Mouse (Mus musculus): ENCODE measurements around the gene Stk39. TPM values are rescaled to one million over a fixed set of nuclear protein-coding genes. Genes with fewer than 3 reads are reported as not detected.

The Stk39 gene
- total RNA-seq, 4 experiments from 2014 or later, result 63.7 to 93.6 (median 79.1) TPM

DNA sequence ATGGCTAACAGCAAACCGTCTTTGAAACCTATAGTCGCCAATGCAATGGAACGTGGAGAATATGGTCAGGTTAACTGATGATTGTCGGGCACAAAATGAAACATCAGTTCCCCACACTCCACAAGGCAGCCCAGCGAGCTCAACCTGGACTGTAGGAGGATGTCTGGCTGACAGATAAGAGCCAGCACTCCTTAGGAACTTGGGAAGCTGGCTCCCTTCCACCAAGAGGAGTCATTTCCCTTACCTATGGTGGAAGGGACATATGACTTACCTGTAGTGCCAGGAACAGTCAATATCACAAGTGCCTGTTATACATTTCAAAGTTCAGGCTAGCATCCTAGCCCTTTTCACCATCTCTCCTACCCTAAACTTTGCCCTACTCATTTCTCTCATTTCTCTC is 14.0 kb downstream of the Stk39 start:
- no peak for DNase-seq (ENCODE audit: low spot score)

- DNase-seq (ENCODE audit: low spot score), result no peak
These were observed 14.5 kb downstream of the Stk39 start for GRCm38 (mm10) chr2:68457455-68458032.

DNA sequence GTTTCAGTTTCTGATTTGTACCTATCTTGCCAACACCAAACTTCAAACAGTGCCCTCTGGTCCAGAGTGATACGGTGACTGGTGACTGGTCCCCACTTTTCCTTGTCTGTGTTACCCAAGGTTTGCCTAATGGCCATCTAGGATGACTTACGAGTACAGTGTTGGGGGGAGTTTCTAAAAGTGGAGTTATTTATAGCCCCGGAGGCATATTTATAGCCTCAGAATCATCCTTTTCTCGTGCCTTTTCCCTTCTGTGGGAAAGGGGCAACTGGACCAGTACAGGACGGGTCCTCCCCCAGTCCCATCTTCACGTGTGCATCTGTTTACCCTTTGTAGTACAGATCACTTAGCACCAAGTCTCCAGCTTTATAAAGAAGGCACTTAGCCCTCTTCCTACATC is 15.2 kb downstream of the Stk39 start:
- no peak for DNase-seq (ENCODE audit: low spot score)

- no peak for DNase-seq (ENCODE audit: low spot score)
These were observed 19.7 kb downstream of the Stk39 start for GRCm38 (mm10) chr2:68452379-68452778.

- no peak for DNase-seq (ENCODE audit: low spot score)
These were observed 24.0 kb downstream of the Stk39 start for GRCm38 (mm10) chr2:68448035-68448434.

DNA sequence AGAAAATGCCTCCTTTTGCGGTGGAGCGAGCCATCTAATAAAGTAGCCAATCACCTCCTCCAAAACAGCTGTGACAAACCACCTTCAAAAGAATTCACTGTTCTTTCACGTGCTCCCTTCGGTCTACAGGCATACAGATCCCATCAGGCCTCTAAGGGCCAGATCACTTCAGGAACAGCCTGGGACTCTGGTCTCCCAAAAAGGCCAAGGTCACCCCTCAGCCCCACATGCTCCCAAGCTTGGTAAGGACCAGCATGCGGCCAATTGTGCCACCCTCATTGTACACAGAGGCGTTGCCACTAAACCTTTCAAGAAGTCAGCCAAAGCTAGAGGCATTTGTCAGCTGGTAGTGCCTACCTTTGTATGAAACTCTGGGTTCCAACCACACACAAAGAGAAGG is 28.9 kb downstream of the Stk39 start:
- no peak for DNase-seq (ENCODE audit: low spot score)

DNA sequence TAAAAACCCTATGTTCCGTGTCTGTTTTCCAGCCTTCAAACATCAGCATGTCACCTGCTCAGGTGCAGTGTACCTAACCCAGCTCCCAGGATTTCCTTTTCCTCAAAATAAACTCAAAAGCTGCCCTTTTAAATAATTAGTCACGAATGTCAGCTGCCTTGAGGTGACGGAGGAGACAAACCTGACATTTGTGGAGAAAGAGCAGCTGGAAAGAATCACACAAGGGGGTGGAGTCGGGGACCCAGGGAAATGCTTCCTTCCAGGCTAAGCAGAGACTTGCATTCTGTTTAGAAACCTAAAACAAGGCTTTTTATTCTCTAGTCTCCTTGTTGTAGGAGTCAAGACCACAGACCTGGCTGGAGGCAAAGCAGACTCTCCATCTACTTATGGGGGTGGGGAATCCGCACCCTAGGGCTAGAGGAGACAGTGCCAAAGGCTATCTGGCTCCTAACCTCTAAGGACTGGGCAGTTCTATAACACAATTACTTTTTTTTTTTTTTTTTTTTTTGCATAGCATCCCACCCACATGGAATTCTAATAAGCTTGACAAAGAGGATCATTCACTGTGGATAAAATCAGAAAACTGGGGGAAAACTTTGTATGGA is 29.9 kb downstream of the Stk39 start:
- DNase-seq (ENCODE audit: low spot score), result no peak

GRCm38 (mm10) chr2:68439614-68440013 is 32.5 kb downstream of the Stk39 start:
- no peak for DNase-seq (ENCODE audit: low spot score)

- no peak for DNase-seq (ENCODE audit: low spot score)
These were observed 34.1 kb downstream of the Stk39 start for GRCm38 (mm10) chr2:68437920-68438319.

DNA sequence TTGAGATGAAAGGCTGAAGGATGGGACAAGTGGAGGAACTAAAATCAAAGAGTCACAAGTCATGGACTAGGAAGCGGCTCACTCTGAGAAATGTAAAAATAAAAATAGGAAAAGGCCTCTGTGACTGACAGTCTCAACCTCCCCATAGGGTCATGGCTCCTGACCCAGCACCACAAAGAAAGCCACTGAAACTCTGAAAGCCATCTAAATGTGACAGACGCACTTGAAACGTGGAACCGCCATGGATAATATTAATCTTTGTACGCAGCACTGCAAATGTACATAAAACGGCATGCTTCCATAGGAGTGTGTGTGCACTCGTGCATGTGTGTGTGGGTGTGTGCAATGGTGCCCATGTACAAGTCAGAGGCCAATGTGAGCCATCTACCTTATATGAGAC is 34.9 kb downstream of the Stk39 start:
- no peak for DNase-seq (ENCODE audit: low spot score)

DNA sequence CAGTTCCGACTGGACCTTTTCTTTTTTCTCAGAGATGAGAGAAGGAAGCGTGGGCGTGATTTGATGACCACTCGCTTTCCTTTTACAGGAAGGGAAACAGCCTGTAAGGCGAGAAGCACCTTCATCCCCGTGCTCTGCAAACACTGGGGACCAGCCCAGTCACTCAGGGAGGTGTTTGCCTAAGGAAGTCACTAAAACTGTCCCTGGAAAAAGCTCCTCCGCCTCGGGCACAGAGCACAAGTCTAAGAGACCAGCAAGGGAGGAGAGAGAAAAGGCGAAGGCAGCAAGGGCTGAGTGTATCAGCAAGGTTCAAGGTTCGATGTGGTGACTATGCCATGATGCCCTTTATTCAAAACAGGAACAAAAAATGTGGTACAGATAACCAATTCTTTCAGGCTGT is 35.8 kb downstream of the Stk39 start:
- no peak for DNase-seq (ENCODE audit: low spot score)

DNA sequence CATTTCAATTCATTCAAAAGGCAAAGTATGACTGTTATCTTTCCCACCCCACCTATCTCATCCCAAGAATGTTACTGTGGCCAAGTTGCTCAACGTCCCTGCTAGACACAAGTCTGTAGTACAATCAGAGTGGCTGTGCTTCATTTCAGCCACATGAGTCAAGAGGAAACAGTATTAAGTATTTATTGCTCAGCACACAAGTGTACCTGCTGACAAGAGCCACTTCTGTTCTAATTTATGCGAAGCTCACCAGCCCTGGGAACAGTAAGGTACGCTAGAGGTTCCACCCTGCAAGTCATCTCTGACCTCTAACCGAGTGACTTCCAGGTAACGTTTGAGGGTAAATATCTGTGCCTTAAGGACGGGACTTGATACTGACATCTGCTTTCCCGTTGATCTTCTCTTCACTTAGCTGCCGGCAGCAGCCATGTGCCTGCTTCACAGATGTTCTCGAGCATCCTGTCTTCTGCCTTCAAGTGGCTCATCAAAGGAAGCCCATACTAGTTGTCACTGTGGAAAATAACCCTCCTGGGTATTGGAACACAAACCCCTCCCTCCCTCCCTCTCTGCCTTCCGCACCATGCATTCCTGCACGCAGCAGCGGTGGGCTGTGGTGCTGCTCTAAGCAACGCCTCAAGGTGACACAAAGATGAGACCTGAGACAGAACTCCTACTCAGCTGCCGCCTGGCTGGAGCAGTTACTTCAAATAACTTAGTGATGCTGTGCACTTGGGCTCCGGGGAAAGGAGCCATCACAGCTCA is 36.4 kb downstream of the Stk39 start:
- DNase-seq (ENCODE audit: low spot score), result no peak

DNA sequence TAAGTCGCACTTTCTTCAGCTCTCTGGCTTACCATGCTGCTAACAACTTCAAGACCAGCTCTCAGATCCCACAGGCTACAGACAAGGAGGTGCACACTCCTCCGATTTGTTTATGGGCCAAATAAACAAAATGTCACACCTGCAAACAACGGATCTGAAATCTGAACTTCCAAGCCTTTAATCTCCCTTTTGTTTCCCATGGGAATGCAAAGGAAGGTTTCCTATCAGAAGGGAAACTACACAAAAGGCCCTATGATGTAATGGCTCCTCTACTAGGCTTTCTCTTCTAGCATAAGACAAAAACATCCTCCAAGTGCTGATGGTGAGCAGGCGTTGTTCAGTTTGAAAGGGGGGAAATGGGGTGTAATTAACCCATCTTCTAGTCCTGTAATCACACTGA is 37.1 kb downstream of the Stk39 start:
- no peak for DNase-seq (ENCODE audit: low spot score)

DNA sequence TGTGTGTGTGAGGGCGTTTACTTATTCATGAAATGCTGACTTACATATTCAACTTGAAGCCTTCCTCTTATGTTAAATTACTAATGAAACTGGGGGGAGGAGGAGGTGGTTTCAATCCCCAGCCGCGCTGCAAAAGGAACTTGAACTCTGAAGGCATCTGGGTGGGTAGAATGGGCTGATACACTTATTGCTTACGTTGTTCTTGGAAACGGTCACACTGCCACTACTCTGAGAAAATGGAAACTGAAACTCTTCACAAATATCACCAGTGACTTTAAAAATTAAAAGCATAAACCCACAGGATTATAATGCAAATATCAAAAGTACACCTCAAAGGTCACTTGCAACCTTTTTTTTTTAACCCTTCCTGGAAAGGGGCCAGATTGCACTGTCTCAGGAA is 37.5 kb downstream of the Stk39 start:
- no peak for DNase-seq (ENCODE audit: low spot score)

DNA sequence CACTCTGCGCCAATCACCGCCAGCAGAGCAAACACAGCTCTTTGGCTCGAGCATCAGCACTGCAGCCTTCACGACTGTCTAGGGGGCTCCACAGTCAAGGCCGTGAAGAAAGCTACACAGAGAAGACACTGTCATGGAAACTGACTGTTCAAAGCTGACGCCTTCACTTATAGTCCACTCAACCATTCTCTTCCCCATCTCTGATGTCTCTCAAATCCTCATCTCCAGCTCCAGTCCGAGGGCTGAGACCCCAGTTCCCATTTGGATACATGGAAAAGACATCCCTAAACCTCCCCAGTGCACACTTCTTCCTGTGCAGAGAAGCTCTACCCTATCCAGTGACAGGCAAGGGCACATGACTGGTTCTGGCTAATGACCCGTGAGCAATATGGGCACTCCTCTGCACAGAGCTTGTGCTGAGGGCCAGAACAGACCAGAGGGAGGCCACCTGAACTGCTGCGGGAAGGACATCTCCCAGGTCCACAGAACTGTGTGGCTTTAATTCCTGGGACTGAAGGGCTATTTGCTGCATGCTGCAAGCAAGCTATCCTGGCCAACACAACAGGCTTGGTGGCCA is 38.2 kb downstream of the Stk39 start:
- DNase-seq (ENCODE audit: low spot score), result no peak

GRCm38 (mm10) chr2:68432834-68433233 is 39.2 kb downstream of the Stk39 start:
- peak; percentile 66 for DNase-seq (ENCODE audit: low spot score)

DNA sequence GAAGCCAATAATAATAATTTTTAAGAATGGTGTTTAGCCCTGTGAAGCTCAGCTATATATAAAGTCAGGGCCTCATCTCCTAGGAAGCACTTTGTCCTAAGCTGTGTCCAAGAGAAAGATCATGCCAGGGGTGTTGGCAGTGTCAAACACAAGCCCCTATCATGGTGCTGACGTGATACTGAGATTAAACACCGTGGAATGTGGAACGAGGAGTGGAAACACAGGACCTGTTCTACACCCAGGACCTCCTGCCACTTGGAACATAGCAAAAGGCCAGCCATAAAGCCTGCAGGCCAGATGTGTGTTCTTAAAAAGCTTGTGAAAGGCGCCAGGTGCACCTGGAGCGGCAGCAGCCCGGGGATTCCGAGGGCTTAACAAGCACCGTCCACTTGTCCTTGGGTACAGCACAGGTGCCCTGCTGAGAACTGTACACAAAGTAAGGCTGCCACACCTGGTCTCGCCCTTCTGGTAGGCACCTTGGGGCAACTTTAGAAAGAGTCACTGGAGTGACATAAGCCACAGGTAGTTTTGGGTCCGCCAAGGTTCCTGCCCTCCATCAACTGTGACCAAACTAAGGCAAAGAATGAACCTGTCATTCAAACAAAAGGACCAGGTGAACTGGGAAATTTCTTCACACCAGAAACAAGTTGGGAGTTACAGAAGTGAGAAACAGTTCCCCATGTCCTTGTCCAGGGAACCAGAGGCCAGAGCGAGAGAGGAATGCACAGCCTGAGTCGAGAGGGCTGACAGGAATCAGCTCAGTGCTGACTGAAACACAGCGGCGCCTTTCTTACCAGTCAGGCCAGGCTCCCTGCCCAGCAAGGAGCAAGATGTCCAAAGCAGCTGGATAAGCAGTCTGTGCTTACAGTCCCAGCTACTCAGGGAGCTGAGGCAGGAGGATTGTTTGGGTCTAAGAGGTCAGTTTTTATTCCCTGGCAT is 40.8 kb downstream of the Stk39 start:
- peak; percentile 76 for DNase-seq (ENCODE audit: low spot score)

DNA sequence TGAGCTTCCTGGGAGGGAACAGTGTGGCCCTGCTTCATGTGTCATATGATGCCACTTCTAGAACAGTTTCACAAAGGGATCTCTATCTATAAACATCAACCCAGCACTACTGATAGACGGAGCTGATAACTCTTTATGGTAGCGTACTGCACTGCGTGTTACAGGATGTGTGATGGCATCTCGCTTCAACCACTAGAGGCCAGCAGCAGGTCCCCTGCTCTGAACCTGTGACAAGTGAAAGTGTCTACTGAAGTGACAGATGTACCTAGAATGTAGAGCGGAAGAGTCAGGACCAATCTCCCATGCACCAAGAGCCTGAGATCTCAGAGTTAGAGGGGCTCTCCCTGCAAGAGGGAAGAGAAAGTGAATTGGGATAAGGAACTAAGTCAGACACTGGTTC is 41.6 kb downstream of the Stk39 start:
- no peak for DNase-seq (ENCODE audit: low spot score)

GRCm38 (mm10) chr2:68429436-68429835 is 42.6 kb downstream of the Stk39 start:
- DNase-seq (ENCODE audit: low spot score), result no peak

GRCm38 (mm10) chr2:68426977-68427577 is 45.0 kb downstream of the Stk39 start:
- no peak for DNase-seq (ENCODE audit: low spot score)

DNA sequence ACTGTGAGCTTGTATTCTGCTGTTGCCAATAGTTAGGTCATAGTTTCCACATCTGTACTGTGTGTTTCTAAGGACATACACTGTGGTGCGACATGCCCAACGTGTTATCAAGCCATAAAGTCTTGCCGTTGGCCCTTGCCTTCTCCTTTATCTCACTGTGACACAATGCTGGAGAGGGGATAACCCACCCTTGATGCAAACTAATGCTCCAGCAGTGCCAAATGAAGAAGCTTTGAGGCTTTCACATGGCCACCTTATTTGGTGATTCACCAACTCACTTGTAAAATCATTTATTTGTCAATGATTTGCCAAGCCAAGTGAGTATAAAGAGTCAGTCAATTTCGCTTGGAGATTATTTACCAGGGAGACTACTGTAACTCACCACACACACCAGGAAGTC is 46.0 kb downstream of the Stk39 start:
- no peak for DNase-seq (ENCODE audit: low spot score)
